Mouse (Mus musculus): ENCODE measurements around the gene Bag6. TPM values are rescaled to one million over a fixed set of nuclear protein-coding genes. Genes with fewer than 3 reads are reported as not detected.
A peak's percentile ranks its signal among the peaks of the same experiment; 100 is the strongest.

The Bag6 gene
- polyA plus RNA-seq, 1 experiment from 2014 or later = 75.5 TPM

DNA sequence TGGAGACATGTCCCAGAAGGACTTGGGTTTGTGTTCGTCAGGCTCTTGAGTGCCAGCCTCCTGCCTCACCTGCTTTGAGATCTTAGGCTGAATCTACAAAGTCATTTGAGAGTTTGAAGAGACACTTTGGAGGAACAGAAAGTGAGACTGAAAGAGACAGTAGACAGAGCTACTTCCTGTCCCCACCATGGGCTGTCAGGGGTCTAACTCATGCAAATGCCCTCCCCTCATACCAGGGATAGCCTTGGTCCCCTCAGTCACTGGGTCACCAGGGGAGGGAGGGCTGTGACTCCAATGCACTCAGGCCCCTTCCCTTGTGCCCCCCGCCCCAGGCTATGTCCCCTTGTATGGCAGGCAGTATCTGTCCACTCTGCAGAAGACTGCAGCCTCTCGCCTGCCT lies 38.4 kb downstream of the Bag6 start:
- WGBS = 61% methylated on average over 3 of the region's 3 CpGs
- no peak overlapping the region for H3K9ac ChIP-seq (ENCODE audit: low read length)
- H3K4me1 ChIP-seq (replicated peaks; ENCODE audit: control insufficient read depth, insufficient read depth, low read length) = no peaks in the 10 kb centered on the region
- no peaks in the 10 kb centered on the region for H3K27me3 ChIP-seq (replicated peaks; ENCODE audit: control insufficient read depth, insufficient read depth, low read length)
- no peak overlapping the region for H3K27ac ChIP-seq (ENCODE audit: low read depth)
- no peaks in the 10 kb centered on the region for H3K36me3 ChIP-seq (ENCODE audit: control insufficient read depth, insufficient read depth, low read length)
- no peak overlapping the region for H3K4me3 ChIP-seq (ENCODE audit: low read depth, low read length)
- no peaks in the 10 kb centered on the region for H3K9me3 ChIP-seq (ENCODE audit: control insufficient read depth, low read length)
- DNase-seq (ENCODE audit: low spot score) (no peak), ATAC-seq (replicated peaks; ENCODE audit: low FRiP score, low TSS enrichment, low read depth) (no peak)
- no peak overlapping the region for H3K4me2 ChIP-seq (ENCODE audit: low read length)

- no peak for DNase-seq (ENCODE audit: low spot score)
- 62% methylated on average over 8 of the region's 8 CpGs for WGBS
- Histone ChIP-seq H3K27ac (ENCODE audit: low read depth) (no peak overlapping the region), H3K4me1 (replicated peaks; ENCODE audit: control insufficient read depth, insufficient read depth, low read length) (no peaks in the 10 kb centered on the region), H3K9ac (ENCODE audit: low read length) (no peak overlapping the region), H3K27me3 (replicated peaks; ENCODE audit: control insufficient read depth, insufficient read depth, low read length) (no peaks in the 10 kb centered on the region), H3K9me3 (ENCODE audit: control insufficient read depth, low read length) (no peaks in the 10 kb centered on the region), H3K4me3 (ENCODE audit: low read depth, low read length) (no peak overlapping the region), H3K4me2 (ENCODE audit: low read length) (no peak overlapping the region), H3K36me3 (ENCODE audit: control insufficient read depth, insufficient read depth, low read length) (no peaks in the 10 kb centered on the region)
- no peak for ATAC-seq (replicated peaks; ENCODE audit: low FRiP score, low TSS enrichment, low read depth)
These were observed 39.4 kb downstream of the Bag6 start for GRCm38 (mm10) chr17:35174201-35174977.

GRCm38 (mm10) chr17:35175382-35175781 lies 40.4 kb downstream of the Bag6 start:
- 89% methylated on average over 6 of the region's 6 CpGs for WGBS
- Histone ChIP-seq H3K4me1 (replicated peaks; ENCODE audit: control insufficient read depth, insufficient read depth, low read length) (no peaks in the 10 kb centered on the region), H3K9ac (ENCODE audit: low read length) (no peak overlapping the region), H3K4me2 (ENCODE audit: low read length) (no peak overlapping the region), H3K36me3 (ENCODE audit: control insufficient read depth, insufficient read depth, low read length) (no peaks in the 10 kb centered on the region), H3K27me3 (replicated peaks; ENCODE audit: control insufficient read depth, insufficient read depth, low read length) (no peaks in the 10 kb centered on the region), H3K4me3 (ENCODE audit: low read depth, low read length) (no peak overlapping the region), H3K9me3 (ENCODE audit: control insufficient read depth, low read length) (no peaks in the 10 kb centered on the region), H3K27ac (ENCODE audit: low read depth) (no peak overlapping the region)
- ATAC-seq (replicated peaks; ENCODE audit: low FRiP score, low TSS enrichment, low read depth) = no peak
- no peak for DNase-seq (ENCODE audit: low spot score)

- H3K36me3 ChIP-seq (ENCODE audit: control insufficient read depth, insufficient read depth, low read length) = no peaks in the 10 kb centered on the region
- H3K9ac ChIP-seq (ENCODE audit: low read length) = no peak within 1 kb of the TSS
- H3K9me3 ChIP-seq (ENCODE audit: control insufficient read depth, low read length) = no peaks in the 10 kb centered on the region
- H3K27me3 ChIP-seq (replicated peaks; ENCODE audit: control insufficient read depth, insufficient read depth, low read length) = no peaks in the 10 kb centered on the region
- H3K4me3 ChIP-seq (ENCODE audit: low read depth, low read length) = no peak within 1 kb of the TSS
- DNase-seq (ENCODE audit: low spot score) (no peak), ATAC-seq (replicated peaks; ENCODE audit: low FRiP score, low TSS enrichment, low read depth) (no peak)
- H3K4me2 ChIP-seq (ENCODE audit: low read length) = no peak within 1 kb of the TSS
- WGBS = 57% methylated on average over 2 of the region's 2 CpGs
- H3K27ac ChIP-seq (ENCODE audit: low read depth) = no peak within 1 kb of the TSS
- H3K4me1 ChIP-seq (replicated peaks; ENCODE audit: control insufficient read depth, insufficient read depth, low read length) = no peaks in the 10 kb centered on the region
These were observed 41.0 kb downstream of the Bag6 start, which contains the start of gene Aif1 for GRCm38 (mm10) chr17:35175968-35176367. TSS of gene Aif1 (minus strand) at chr17:35176068.

DNA sequence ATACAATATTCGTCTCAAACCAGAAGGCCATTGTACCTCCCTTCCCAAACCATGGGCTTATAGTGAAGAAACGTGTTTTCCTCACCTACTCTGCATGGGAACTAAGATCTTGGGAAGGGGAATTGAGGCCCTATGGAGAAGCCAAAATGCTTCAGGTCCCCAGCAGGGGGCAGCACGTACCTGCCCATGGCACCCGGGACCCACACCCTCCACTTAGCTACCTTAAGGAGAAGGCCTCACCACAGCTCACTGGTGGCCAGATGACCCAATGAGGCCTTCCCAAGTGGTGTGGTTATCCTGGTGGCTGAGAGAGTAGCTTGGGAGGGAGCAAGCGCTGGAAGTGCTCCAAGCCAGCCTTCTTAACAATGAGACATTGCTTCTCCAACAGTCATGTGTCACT lies 43.5 kb downstream of the Bag6 start:
- peak; percentile 88 for DNase-seq (ENCODE audit: low spot score)
- Histone ChIP-seq H3K9me3 (ENCODE audit: control insufficient read depth, low read length) (no peaks in the 10 kb centered on the region), H3K27me3 (replicated peaks; ENCODE audit: control insufficient read depth, insufficient read depth, low read length) (no peaks in the 10 kb centered on the region), H3K4me1 (replicated peaks; ENCODE audit: control insufficient read depth, insufficient read depth, low read length) (no peaks in the 10 kb centered on the region), H3K27ac (ENCODE audit: low read depth) (no peak overlapping the region), H3K9ac (ENCODE audit: low read length) (no peak overlapping the region), H3K4me2 (ENCODE audit: low read length) (no peak overlapping the region), H3K4me3 (ENCODE audit: low read depth, low read length) (no peak overlapping the region), H3K36me3 (ENCODE audit: control insufficient read depth, insufficient read depth, low read length) (no peaks in the 10 kb centered on the region)
- WGBS = 13% methylated on average over 5 of the region's 5 CpGs
- peak; percentile 75 for ATAC-seq (replicated peaks; ENCODE audit: low FRiP score, low TSS enrichment, low read depth)

- no peaks in the 10 kb centered on the region for H3K9me3 ChIP-seq (ENCODE audit: control insufficient read depth, low read length)
These were observed 45.1 kb downstream of the Bag6 start for GRCm38 (mm10) chr17:35180093-35180492.

DNA sequence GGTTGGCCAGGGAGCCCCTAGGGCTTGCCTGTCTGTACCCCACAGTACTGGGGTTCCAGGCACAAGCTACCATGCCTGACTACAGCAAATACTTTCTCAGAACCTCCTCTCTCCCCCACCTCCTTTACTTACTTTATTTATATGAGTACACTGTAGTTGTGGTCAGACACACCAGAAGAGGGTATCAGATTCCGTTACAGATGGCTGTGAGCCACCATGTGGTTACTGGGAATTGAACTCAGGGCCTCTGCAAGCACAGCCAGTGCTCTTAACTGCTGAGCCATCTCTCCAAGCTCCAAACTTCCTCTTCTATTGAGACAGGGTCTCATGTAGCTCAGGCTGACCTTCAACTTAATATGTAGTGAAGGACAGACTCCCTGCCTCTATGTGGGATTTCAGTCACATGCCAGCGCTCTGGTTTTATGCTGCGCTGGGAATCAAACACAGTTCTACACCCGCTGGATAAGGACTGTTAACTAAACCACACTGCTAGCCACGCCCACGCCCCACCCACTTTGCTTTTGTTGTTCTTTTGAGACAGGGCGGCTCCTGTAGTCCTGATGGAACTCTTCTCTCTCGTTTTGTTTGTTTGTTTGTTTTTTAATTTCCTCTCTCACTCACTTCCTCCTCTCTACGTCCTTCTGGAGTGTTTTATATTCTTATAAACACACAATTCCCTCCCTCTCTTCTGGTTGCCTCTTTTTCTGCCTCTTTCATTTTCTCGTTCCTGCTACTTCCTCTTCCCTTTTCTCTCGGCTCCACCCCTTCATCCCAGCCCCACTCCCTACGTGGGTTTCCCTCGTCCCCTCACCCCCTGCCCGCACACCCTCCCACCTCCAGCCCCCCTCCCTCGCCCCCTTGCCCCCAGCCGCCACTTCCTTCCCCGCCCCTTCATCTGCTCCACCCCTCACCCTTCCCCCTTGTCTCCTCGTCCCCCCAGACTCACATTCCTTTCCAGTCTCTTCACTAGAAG lies 50.9 kb downstream of the Bag6 start:
- Histone ChIP-seq H3K4me1 (replicated peaks; ENCODE audit: control insufficient read depth, insufficient read depth, low read length) (peaks cover 5% of the 10 kb centered on the region), H3K27ac (ENCODE audit: low read depth) (peak overlapping the region; percentile 78), H3K9me3 (ENCODE audit: control insufficient read depth, low read length) (no peaks in the 10 kb centered on the region), H3K4me3 (ENCODE audit: low read depth, low read length) (peak overlapping the region; percentile 41), H3K9ac (ENCODE audit: low read length) (peak overlapping the region; percentile 53), H3K4me2 (ENCODE audit: low read length) (peak overlapping the region; percentile 62), H3K27me3 (replicated peaks; ENCODE audit: control insufficient read depth, insufficient read depth, low read length) (no peaks in the 10 kb centered on the region), H3K36me3 (ENCODE audit: control insufficient read depth, insufficient read depth, low read length) (no peaks in the 10 kb centered on the region)
- WGBS = 4% methylated on average over 18 of the region's 18 CpGs
- ATAC-seq (replicated peaks; ENCODE audit: low FRiP score, low TSS enrichment, low read depth) (peak; percentile 49; the same call in 1 of the 2 replicates), DNase-seq (ENCODE audit: low spot score) (peak; percentile 84)

More at GRCm38 (mm10) chr17:35180093-35180492, 45.1 kb downstream of the Bag6 start:
- Histone ChIP-seq H3K4me1 (replicated peaks; ENCODE audit: control insufficient read depth, insufficient read depth, low read length) (no peaks in the 10 kb centered on the region), H3K4me3 (ENCODE audit: low read depth, low read length) (no peak overlapping the region), H3K27ac (ENCODE audit: low read depth) (no peak overlapping the region), H3K36me3 (ENCODE audit: control insufficient read depth, insufficient read depth, low read length) (no peaks in the 10 kb centered on the region), H3K9ac (ENCODE audit: low read length) (no peak overlapping the region), H3K27me3 (replicated peaks; ENCODE audit: control insufficient read depth, insufficient read depth, low read length) (no peaks in the 10 kb centered on the region), H3K4me2 (ENCODE audit: low read length) (no peak overlapping the region)
- DNase-seq (ENCODE audit: low spot score) = no peak
- no peak for ATAC-seq (replicated peaks; ENCODE audit: low FRiP score, low TSS enrichment, low read depth)
- WGBS = 92% methylated on average over 5 of the region's 5 CpGs

- peak overlapping the region; percentile 62 for H3K4me2 ChIP-seq (ENCODE audit: low read length)
- peak; percentile 74 for DNase-seq (ENCODE audit: low spot score)
- no peak overlapping the region for H3K9ac ChIP-seq (ENCODE audit: low read length)
- H3K9me3 ChIP-seq (ENCODE audit: control insufficient read depth, low read length) = no peaks in the 10 kb centered on the region
- peak overlapping the region; percentile 78 for H3K27ac ChIP-seq (ENCODE audit: low read depth)
- peak overlapping the region; percentile 41; the same call in 1 of the 2 replicates for H3K4me3 ChIP-seq (ENCODE audit: low read depth, low read length)
- H3K36me3 ChIP-seq (ENCODE audit: control insufficient read depth, insufficient read depth, low read length) = no peaks in the 10 kb centered on the region
- peak; percentile 40 for ATAC-seq (replicated peaks; ENCODE audit: low FRiP score, low TSS enrichment, low read depth)
- 0% methylated on average over 4 of the region's 4 CpGs for WGBS
- no peaks in the 10 kb centered on the region for H3K27me3 ChIP-seq (replicated peaks; ENCODE audit: control insufficient read depth, insufficient read depth, low read length)
- peaks cover 5% of the 10 kb centered on the region for H3K4me1 ChIP-seq (replicated peaks; ENCODE audit: control insufficient read depth, insufficient read depth, low read length)
These were observed 51.7 kb downstream of the Bag6 start for GRCm38 (mm10) chr17:35186681-35187080.

All from intestine, embryonic 14.5 days (tissue).